Mouse (Mus musculus) myocyte (in vitro differentiated cells): ENCODE data around the gene Bend4.

ENCODE experiments used
- CEBPB ChIP-seq: IDR thresholded peaks from 2 replicates; pipeline ENCODE4 v1.6.1; 2011; ENCODE audit warnings: mild to moderate bottlenecking, moderate library complexity; ENCODE audit not compliant: poor library complexity, insufficient read depth, severe bottlenecking
- POLR2A ChIP-seq: IDR thresholded peaks from one replicate; pipeline ENCODE4 v1.6.1; 2011; ENCODE audit warnings: low read depth, mild to moderate bottlenecking, control low read depth, moderate library complexity; ENCODE audit not compliant: insufficient read length
- POLR2AphosphoS2 ChIP-seq: IDR thresholded peaks from one replicate; pipeline ENCODE4 v1.6.1; 2011; ENCODE audit warnings: low read depth, control low read depth; ENCODE audit not compliant: insufficient read length
- TCF12 ChIP-seq: IDR thresholded peaks from one replicate; pipeline ENCODE4 v1.6.1; 2011; ENCODE audit warnings: mild to moderate bottlenecking, control low read depth; ENCODE audit not compliant: poor library complexity, insufficient read depth, severe bottlenecking
- TCF3 ChIP-seq: IDR thresholded peaks from one replicate; pipeline ENCODE4 v1.6.1; 2011; ENCODE audit warnings: low read depth, control low read depth; ENCODE audit not compliant: insufficient read length

DNA sequence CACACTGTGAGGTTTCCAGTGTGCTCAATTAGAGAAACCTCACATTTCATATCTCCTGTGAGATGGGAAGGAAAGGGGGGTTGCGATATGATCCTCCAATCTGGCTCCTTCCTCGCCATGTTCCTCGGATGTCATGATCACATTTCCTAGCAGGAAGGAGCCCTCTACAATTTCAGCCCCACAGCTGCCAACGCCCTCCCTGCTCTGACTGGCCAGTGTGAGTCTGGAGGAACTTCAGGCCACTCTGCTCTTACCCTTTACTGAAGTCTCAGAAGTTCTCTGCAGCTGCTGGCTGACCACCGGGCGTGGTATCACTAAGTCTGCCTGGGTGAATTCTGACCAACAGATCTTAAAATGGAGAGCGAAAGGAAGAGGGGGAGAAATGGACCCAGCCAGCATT lies 45.6 kb downstream of the Bend4 start:
- no peak for TF ChIP-seq POLR2A
- TF ChIP-seq TCF12 = no peak
- no peak for TF ChIP-seq POLR2AphosphoS2
- TF ChIP-seq TCF3 = no peak
- TF ChIP-seq CEBPB = no peak
